Mouse (Mus musculus) limb, embryonic 15.5 days (tissue): ENCODE measurements around the gene Hip1r. TPM values are rescaled to one million over a fixed set of nuclear protein-coding genes. Genes with fewer than 3 reads are reported as not detected.

Source experiments
- ATAC-seq: fragments of 200-750 bp; cut with Nextera tagmentation; 2 replicates; pipeline ENCODE4 v1.8.0; 2017; ENCODE audit warnings: low read depth, moderate TSS enrichment; ENCODE audit not compliant: insufficient number of reproducible peaks, low FRiP score, low TSS enrichment
- H3K27ac ChIP-seq: fragments of 300-500 bp; sonication (generic); 2 replicates; pipeline ENCODE4 v1.5.1; 2015; ENCODE audit warnings: moderate library complexity, mild to moderate bottlenecking, inconsistent platforms
- H3K27me3 ChIP-seq: fragments of 300-500 bp; sonication (generic); 2 replicates; pipeline ENCODE4 v1.6.1; 2015; ENCODE audit warnings: inconsistent platforms
- H3K36me3 ChIP-seq: fragments of 300-500 bp; sonication (generic); 2 replicates; pipeline ENCODE4 v1.6.1; 2015; ENCODE audit warnings: inconsistent platforms
- H3K4me1 ChIP-seq: fragments of 300-500 bp; sonication (generic); 2 replicates; pipeline ENCODE4 v1.6.1; 2015; ENCODE audit warnings: inconsistent platforms
- H3K4me2 ChIP-seq: fragments of 300-500 bp; sonication (generic); 2 replicates; pipeline ENCODE4 v1.6.1; 2015; ENCODE audit warnings: mild to moderate bottlenecking, inconsistent platforms
- H3K4me3 ChIP-seq: fragments of 300-500 bp; sonication (generic); 2 replicates; pipeline ENCODE4 v1.5.1; 2015; ENCODE audit warnings: mild to moderate bottlenecking, inconsistent platforms
- H3K9ac ChIP-seq: fragments of 300-500 bp; sonication (generic); 2 replicates; pipeline ENCODE4 v1.6.1; 2015; ENCODE audit warnings: inconsistent platforms
- H3K9me3 ChIP-seq: fragments of 300-500 bp; sonication (generic); 2 replicates; pipeline ENCODE4 v1.6.1; 2016; ENCODE audit warnings: inconsistent platforms
- WGBS: fragments of 180-500 bp; shearing (Covaris S2); methylation state at CpG from one replicate; pipeline ENCODE4 v1.1.7; 2015; 5-methylcytosine and 5-hydroxymethylcytosine counted together
- polyA plus RNA-seq: library from polyadenylated mRNA; unstranded; fragments of >200 nt; fragmentation: Nextera tagmentation; extraction: Ambion mirVana; gene quantifications from 2 replicates; pipeline ENCODE4 v1.2.1, GENCODE M21; 2015

Gene Hip1r
- polyA plus RNA-seq, 1 experiment from 2014 or later = 17.4 TPM

GRCm38 (mm10) chr5:124031068-124031955 lies 57.9 kb downstream of the Hip1r start:
- 1% methylated on average over 25 of the region's 26 CpGs for WGBS
- no peak for ATAC-seq
- H3K4me3 ChIP-seq = peak overlapping the region; percentile 83
- H3K9ac ChIP-seq = peak overlapping the region; percentile 91
- H3K4me1 ChIP-seq = peaks cover 42% of the 10 kb centered on the region
- H3K36me3 ChIP-seq = no peaks in the 10 kb centered on the region
- no peaks in the 10 kb centered on the region for H3K9me3 ChIP-seq
- peak overlapping the region; percentile 95 for H3K27ac ChIP-seq
- H3K27me3 ChIP-seq = no peaks in the 10 kb centered on the region
- peak overlapping the region; percentile 75 for H3K4me2 ChIP-seq

- WGBS = under 1% methylated on average over 52 of the region's 52 CpGs
- no peaks in the 10 kb centered on the region for H3K9me3 ChIP-seq
- H3K4me3 ChIP-seq = peak within 1 kb of the TSS; percentile 83
- ATAC-seq = peak; percentile 77
- peak within 1 kb of the TSS; percentile 75 for H3K4me2 ChIP-seq
- no peaks in the 10 kb centered on the region for H3K36me3 ChIP-seq
- H3K27me3 ChIP-seq = no peaks in the 10 kb centered on the region
- H3K4me1 ChIP-seq = peaks cover 37% of the 10 kb centered on the region
- peak within 1 kb of the TSS; percentile 91 for H3K9ac ChIP-seq
- peak within 1 kb of the TSS; percentile 95 for H3K27ac ChIP-seq
These were observed 58.6 kb downstream of the Hip1r start, which contains the start of gene Vps37b for GRCm38 (mm10) chr5:124032001-124032508. Vps37b (minus strand) TSS chr5:124032270.

- Histone ChIP-seq H3K9me3 (no peaks in the 10 kb centered on the region), H3K4me2 (no peak overlapping the region), H3K4me3 (no peak overlapping the region), H3K4me1 (peaks cover 22% of the 10 kb centered on the region), H3K27ac (no peak overlapping the region), H3K36me3 (no peaks in the 10 kb centered on the region), H3K27me3 (no peaks in the 10 kb centered on the region), H3K9ac (no peak overlapping the region)
- WGBS = 69% methylated on average over 11 of the region's 11 CpGs
- ATAC-seq = no peak
These were observed 61.0 kb downstream of the Hip1r start for GRCm38 (mm10) chr5:124034471-124034870.

GRCm38 (mm10) chr5:124035406-124035805 lies 62.0 kb downstream of the Hip1r start:
- 67% methylated on average over 9 of the region's 9 CpGs for WGBS
- no peak overlapping the region for H3K4me2 ChIP-seq
- H3K27me3 ChIP-seq = no peaks in the 10 kb centered on the region
- no peak overlapping the region for H3K9ac ChIP-seq
- H3K4me3 ChIP-seq = no peak overlapping the region
- peaks cover 12% of the 10 kb centered on the region for H3K4me1 ChIP-seq
- no peak overlapping the region for H3K27ac ChIP-seq
- ATAC-seq = no peak
- no peaks in the 10 kb centered on the region for H3K36me3 ChIP-seq
- no peaks in the 10 kb centered on the region for H3K9me3 ChIP-seq

GRCm38 (mm10) chr5:124035806-124036205 lies 62.4 kb downstream of the Hip1r start:
- Histone ChIP-seq H3K27ac (no peak overlapping the region), H3K4me1 (peaks cover 8% of the 10 kb centered on the region; the same call in 1 of the 2 replicates), H3K4me3 (no peak overlapping the region), H3K9me3 (no peaks in the 10 kb centered on the region), H3K27me3 (no peaks in the 10 kb centered on the region), H3K4me2 (no peak overlapping the region), H3K36me3 (no peaks in the 10 kb centered on the region), H3K9ac (no peak overlapping the region)
- WGBS = 67% methylated on average over 8 of the region's 8 CpGs
- ATAC-seq = no peak

GRCm38 (mm10) chr5:124036341-124036740 lies 62.9 kb downstream of the Hip1r start:
- H3K4me3 ChIP-seq = no peak overlapping the region
- H3K27ac ChIP-seq = no peak overlapping the region
- H3K36me3 ChIP-seq = no peaks in the 10 kb centered on the region
- no peaks in the 10 kb centered on the region for H3K27me3 ChIP-seq
- no peak overlapping the region for H3K4me2 ChIP-seq
- 49% methylated on average over 6 of the region's 6 CpGs for WGBS
- H3K9ac ChIP-seq = no peak overlapping the region
- no peak for ATAC-seq
- 0 out of 2 replicates have a peak, but pooled peaks cover 4% of the 10 kb centered on the region for H3K4me1 ChIP-seq
- H3K9me3 ChIP-seq = no peaks in the 10 kb centered on the region

GRCm38 (mm10) chr5:124036836-124037235 lies 63.4 kb downstream of the Hip1r start:
- H3K4me1 ChIP-seq = 0 out of 2 replicates have a peak, but pooled peaks cover 4% of the 10 kb centered on the region
- no peak overlapping the region for H3K9ac ChIP-seq
- H3K27me3 ChIP-seq = no peaks in the 10 kb centered on the region
- no peaks in the 10 kb centered on the region for H3K9me3 ChIP-seq
- no peak overlapping the region for H3K27ac ChIP-seq
- WGBS = 65% methylated on average over 5 of the region's 5 CpGs
- H3K36me3 ChIP-seq = no peaks in the 10 kb centered on the region
- H3K4me3 ChIP-seq = no peak overlapping the region
- H3K4me2 ChIP-seq = no peak overlapping the region
- no peak for ATAC-seq

- Histone ChIP-seq H3K27ac (no peak overlapping the region), H3K9me3 (no peaks in the 10 kb centered on the region), H3K9ac (no peak overlapping the region), H3K36me3 (no peaks in the 10 kb centered on the region), H3K27me3 (no peaks in the 10 kb centered on the region), H3K4me3 (no peak overlapping the region), H3K4me2 (no peak overlapping the region), H3K4me1 (peaks cover 8% of the 10 kb centered on the region)
- WGBS = 82% methylated on average over 6 of the region's 6 CpGs
- no peak for ATAC-seq
These were observed 66.2 kb downstream of the Hip1r start for GRCm38 (mm10) chr5:124039602-124040001.

- Histone ChIP-seq H3K9me3 (no peaks in the 10 kb centered on the region), H3K4me2 (no peak overlapping the region), H3K4me3 (no peak overlapping the region), H3K4me1 (peaks cover 8% of the 10 kb centered on the region), H3K9ac (no peak overlapping the region), H3K27me3 (no peaks in the 10 kb centered on the region), H3K36me3 (no peaks in the 10 kb centered on the region), H3K27ac (no peak overlapping the region)
- 65% methylated on average over 9 of the region's 9 CpGs for WGBS
- no peak for ATAC-seq
These were observed 67.7 kb downstream of the Hip1r start for GRCm38 (mm10) chr5:124041097-124041496.

- Histone ChIP-seq H3K4me2 (no peak overlapping the region), H3K36me3 (no peaks in the 10 kb centered on the region), H3K27me3 (no peaks in the 10 kb centered on the region), H3K27ac (peak overlapping the region; percentile 75), H3K4me3 (no peak overlapping the region), H3K9ac (no peak overlapping the region), H3K4me1 (peaks cover 18% of the 10 kb centered on the region), H3K9me3 (no peaks in the 10 kb centered on the region)
- 47% methylated on average over 10 of the region's 10 CpGs for WGBS
- ATAC-seq = no peak
These were observed 70.0 kb downstream of the Hip1r start for GRCm38 (mm10) chr5:124043212-124043978.

GRCm38 (mm10) chr5:124043999-124044398 lies 70.6 kb downstream of the Hip1r start:
- peaks cover 18% of the 10 kb centered on the region for H3K4me1 ChIP-seq
- H3K27ac ChIP-seq = peak overlapping the region; percentile 75
- H3K4me2 ChIP-seq = no peak overlapping the region
- ATAC-seq = no peak
- no peak overlapping the region for H3K9ac ChIP-seq
- no peaks in the 10 kb centered on the region for H3K36me3 ChIP-seq
- no peaks in the 10 kb centered on the region for H3K9me3 ChIP-seq
- no peak overlapping the region for H3K4me3 ChIP-seq
- no peaks in the 10 kb centered on the region for H3K27me3 ChIP-seq
- 93% methylated on average over 5 of the region's 5 CpGs for WGBS
